Mouse (Mus musculus): Measurements from ENCODE around the gene 4930556J24Rik. TPM values are rescaled to one million over a fixed set of nuclear protein-coding genes. Genes with fewer than 3 reads are reported as not detected.

4930556J24Rik gene
- polyA plus RNA-seq, 1 experiment = 0.07 TPM

- Histone ChIP-seq H3K4me3 (ENCODE audit: insufficient read depth, poor library complexity, severe bottlenecking) (no peak overlapping the region), H3K36me3 (ENCODE audit: control insufficient read depth, insufficient read depth) (no peaks in the 10 kb centered on the region), H3K79me2 (ENCODE audit: control insufficient read depth, insufficient read depth) (no peaks in the 10 kb centered on the region), H3K27me3 (ENCODE audit: control insufficient read depth, insufficient read depth, insufficient read length) (peaks cover 10% of the 10 kb centered on the region), H3ac (ENCODE audit: control insufficient read depth, insufficient read length, low read depth) (no peak overlapping the region), H3K79me3 (ENCODE audit: low read depth) (no peaks in the 10 kb centered on the region)
- TF ChIP-seq MYOG (IDR thresholded peaks at IDR 0.05; ENCODE audit: control insufficient read depth, extremely low read depth, insufficient read length) (no peak), USF1 (IDR thresholded peaks at IDR 0.05; ENCODE audit: low read depth) (no peak), CTCF (IDR thresholded peaks at IDR 0.05; ENCODE audit: control insufficient read depth, insufficient read depth, insufficient read length) (no peak), MYOD1 (IDR thresholded peaks at IDR 0.05; ENCODE audit: control insufficient read depth, insufficient read length, low read depth) (no peak), MAX (IDR thresholded peaks at IDR 0.05) (no peak), FOSL1 (IDR thresholded peaks at IDR 0.05; ENCODE audit: insufficient read depth, low read length, poor library complexity, severe bottlenecking) (no peak), CEBPB (IDR thresholded peaks at IDR 0.05; ENCODE audit: low read depth) (no peak)
Measured at GRCm38 (mm10) chr11:3993914-3994313, 17.3 kb upstream of the 4930556J24Rik start.

- Histone ChIP-seq H3K79me3 (ENCODE audit: low read depth) (no peaks in the 10 kb centered on the region), H3K79me2 (ENCODE audit: control insufficient read depth, insufficient read depth) (no peaks in the 10 kb centered on the region), H3ac (ENCODE audit: control insufficient read depth, insufficient read length, low read depth) (no peak overlapping the region), H3K36me3 (ENCODE audit: control insufficient read depth, insufficient read depth) (no peaks in the 10 kb centered on the region), H3K27me3 (ENCODE audit: control insufficient read depth, insufficient read depth, insufficient read length) (peaks cover 4% of the 10 kb centered on the region), H3K4me3 (ENCODE audit: insufficient read depth, poor library complexity, severe bottlenecking) (no peak overlapping the region)
- TF ChIP-seq MAX (IDR thresholded peaks at IDR 0.05) = no peak
- TF ChIP-seq CEBPB (IDR thresholded peaks at IDR 0.05; ENCODE audit: low read depth) = no peak
Measured at GRCm38 (mm10) chr11:3993132-3993531, 16.6 kb upstream of the 4930556J24Rik start.

GRCm38 (mm10) chr11:3989748-3990147 lies 13.2 kb upstream of the 4930556J24Rik start:
- no peak overlapping the region for H3ac ChIP-seq (ENCODE audit: control insufficient read depth, insufficient read length, low read depth)
- H3K79me2 ChIP-seq (ENCODE audit: control insufficient read depth, insufficient read depth) = no peaks in the 10 kb centered on the region
- no peaks in the 10 kb centered on the region for H3K36me3 ChIP-seq (ENCODE audit: control insufficient read depth, insufficient read depth)
- H3K4me3 ChIP-seq (ENCODE audit: insufficient read depth, poor library complexity, severe bottlenecking) = no peak overlapping the region
- TF ChIP-seq CTCF (IDR thresholded peaks at IDR 0.05; ENCODE audit: control insufficient read depth, insufficient read depth, insufficient read length) (no peak), USF1 (IDR thresholded peaks at IDR 0.05; ENCODE audit: low read depth) (no peak)
- H3K79me3 ChIP-seq (ENCODE audit: low read depth) = no peaks in the 10 kb centered on the region
- H3K27me3 ChIP-seq (ENCODE audit: control insufficient read depth, insufficient read depth, insufficient read length) = no peaks in the 10 kb centered on the region

- no peak overlapping the region for H3ac ChIP-seq (ENCODE audit: control insufficient read depth, insufficient read length, low read depth)
- no peak overlapping the region for H3K4me3 ChIP-seq (ENCODE audit: insufficient read depth, poor library complexity, severe bottlenecking)
- H3K36me3 ChIP-seq (ENCODE audit: control insufficient read depth, insufficient read depth) = peaks cover 32% of the 10 kb centered on the region
- H3K79me2 ChIP-seq (ENCODE audit: control insufficient read depth, insufficient read depth) = no peaks in the 10 kb centered on the region
- no peak for TF ChIP-seq MYOG (IDR thresholded peaks at IDR 0.05; ENCODE audit: control insufficient read depth, extremely low read depth, insufficient read length)
- TF ChIP-seq CTCF (IDR thresholded peaks at IDR 0.05; ENCODE audit: control insufficient read depth, insufficient read depth, insufficient read length) = no peak
- TF ChIP-seq CEBPB (IDR thresholded peaks at IDR 0.05; ENCODE audit: low read depth) = no peak
- TF ChIP-seq FOSL1 (IDR thresholded peaks at IDR 0.05; ENCODE audit: insufficient read depth, low read length, poor library complexity, severe bottlenecking) = no peak
- TF ChIP-seq USF1 (IDR thresholded peaks at IDR 0.05; ENCODE audit: low read depth) = no peak
- TF ChIP-seq MAX (IDR thresholded peaks at IDR 0.05) = no peak
- TF ChIP-seq MYOD1 (IDR thresholded peaks at IDR 0.05; ENCODE audit: control insufficient read depth, insufficient read length, low read depth) = no peak
- H3K27me3 ChIP-seq (ENCODE audit: control insufficient read depth, insufficient read depth, insufficient read length) = no peaks in the 10 kb centered on the region
- H3K79me3 ChIP-seq (ENCODE audit: low read depth) = no peaks in the 10 kb centered on the region
Measured at GRCm38 (mm10) chr11:3983863-3984745, 7.5 kb upstream of the 4930556J24Rik start.

GRCm38 (mm10) chr11:3983291-3983862 lies 6.8 kb upstream of the 4930556J24Rik start, which contains the start of gene Gal3st1:
Gal3st1 (plus strand) TSS chr11:3983636.
- H3K79me3 ChIP-seq (ENCODE audit: low read depth) = no peaks in the 10 kb centered on the region

More at GRCm38 (mm10) chr11:3983291-3983862, 6.8 kb upstream of the 4930556J24Rik start, which contains the start of gene Gal3st1:
- no peaks in the 10 kb centered on the region for H3K27me3 ChIP-seq (ENCODE audit: control insufficient read depth, insufficient read depth, insufficient read length)
- TF ChIP-seq MYOD1 (IDR thresholded peaks at IDR 0.05; ENCODE audit: control insufficient read depth, insufficient read length, low read depth) (no peak), MYOG (IDR thresholded peaks at IDR 0.05; ENCODE audit: control insufficient read depth, extremely low read depth, insufficient read length) (no peak), MAX (IDR thresholded peaks at IDR 0.05) (no peak), FOSL1 (IDR thresholded peaks at IDR 0.05; ENCODE audit: insufficient read depth, low read length, poor library complexity, severe bottlenecking) (no peak), CTCF (IDR thresholded peaks at IDR 0.05; ENCODE audit: control insufficient read depth, insufficient read depth, insufficient read length) (no peak), CEBPB (IDR thresholded peaks at IDR 0.05; ENCODE audit: low read depth) (no peak), USF1 (IDR thresholded peaks at IDR 0.05; ENCODE audit: low read depth) (no peak)
- no peaks in the 10 kb centered on the region for H3K79me2 ChIP-seq (ENCODE audit: control insufficient read depth, insufficient read depth)
- H3K36me3 ChIP-seq (ENCODE audit: control insufficient read depth, insufficient read depth) = peaks cover 39% of the 10 kb centered on the region
- H3K4me3 ChIP-seq (ENCODE audit: insufficient read depth, poor library complexity, severe bottlenecking) = no peak within 1 kb of the TSS
- no peak within 1 kb of the TSS for H3ac ChIP-seq (ENCODE audit: control insufficient read depth, insufficient read length, low read depth)

All from C2C12 (cell line).